Mouse (Mus musculus) midbrain, postnatal 0 days (tissue): ENCODE measurements around the gene Tamm41. TPM values are rescaled to one million over a fixed set of nuclear protein-coding genes. Genes with fewer than 3 reads are reported as not detected.

Experiments
- ATAC-seq: fragments of 200-750 bp; cut with Nextera tagmentation; 2 replicates; pipeline ENCODE4 v1.8.0; 2017; ENCODE audit warnings: moderate number of reproducible peaks, mild to moderate bottlenecking, moderate TSS enrichment, moderate library complexity; ENCODE audit not compliant: low FRiP score
- DNase-seq: peaks from one replicate; pipeline ENCODE4 v3.0.0-alpha.2; 2015; ENCODE audit warnings: low spot score
- H3K27ac ChIP-seq: fragments of 300-500 bp; sonication (generic); 2 replicates; pipeline ENCODE4 v1.5.1; 2014; ENCODE audit warnings: low read depth, mild to moderate bottlenecking, low read length, mixed read lengths
- H3K27me3 ChIP-seq: fragments of 300-500 bp; sonication (generic); 2 replicates; pipeline ENCODE4 v1.6.1; 2014; ENCODE audit warnings: low read length, control low read depth, mixed read lengths; ENCODE audit not compliant: insufficient read depth
- H3K36me3 ChIP-seq: fragments of 300-500 bp; sonication (generic); 2 replicates; pipeline ENCODE4 v1.6.1; 2014; ENCODE audit warnings: low read length, control low read depth, mixed read lengths; ENCODE audit not compliant: insufficient read depth
- H3K4me1 ChIP-seq: fragments of 300-500 bp; sonication (generic); 2 replicates; pipeline ENCODE4 v1.6.1; 2014; ENCODE audit warnings: mild to moderate bottlenecking, control low read depth, antibody characterized with exemption, low read length, mixed read lengths; ENCODE audit not compliant: insufficient read depth
- H3K4me2 ChIP-seq: fragments of 300-500 bp; sonication (generic); 2 replicates; pipeline ENCODE4 v1.6.1; 2014; ENCODE audit warnings: low read depth, mild to moderate bottlenecking, low read length, mixed read lengths; ENCODE audit not compliant: poor library complexity, severe bottlenecking
- H3K4me3 ChIP-seq: fragments of 300-500 bp; sonication (generic); 2 replicates; pipeline ENCODE4 v1.5.1; 2014; ENCODE audit warnings: low read depth, mild to moderate bottlenecking, low read length, moderate library complexity
- H3K9ac ChIP-seq: fragments of 300-500 bp; sonication (generic); replicated peaks from 2 replicates; pipeline ENCODE4 v1.6.1; 2014; ENCODE audit warnings: mild to moderate bottlenecking, low read length, moderate library complexity, mixed read lengths; ENCODE audit not compliant: poor library complexity, severe bottlenecking
- H3K9me3 ChIP-seq: fragments of 300-500 bp; sonication (generic); 2 replicates; pipeline ENCODE4 v1.6.1; 2016; ENCODE audit warnings: low read length, control low read depth
- CTCF ChIP-seq: IDR thresholded peaks from 2 replicates; pipeline ENCODE4 v1.5.1; 2016; ENCODE audit warnings: antibody characterized with exemption, mild to moderate bottlenecking
- WGBS: fragments of 180-500 bp; shearing (Covaris S2); extraction: QIAGEN DNeasy Blood & Tissue Kit; methylation state at CpG from one replicate; pipeline ENCODE4 v1.1.7; 2014; 5-methylcytosine and 5-hydroxymethylcytosine counted together
- polyA plus RNA-seq: library from polyadenylated mRNA; unstranded; fragments of >200 nt; fragmentation: Nextera tagmentation; extraction: Ambion mirVana; gene quantifications from 2 replicates; pipeline ENCODE4 v1.2.1, GENCODE M21; 2015
- total RNA-seq: library from RNA; depleted of rRNA; stranded (reverse); fragments of >200 nt; gene quantifications from 2 replicates; pipeline ENCODE4 v1.2.3, GENCODE M21; 2014

Tamm41 gene
- total and polyA plus RNA-seq, 2 experiments from 2014 or later: 39.4 to 45.9 TPM

- H3K4me1 ChIP-seq: no peaks in the 10 kb centered on the region
- H3K27ac ChIP-seq: no peak overlapping the region
- no peak overlapping the region for H3K4me3 ChIP-seq
- ATAC-seq (no peak), DNase-seq (no peak)
- no peaks in the 10 kb centered on the region for H3K9me3 ChIP-seq
- H3K27me3 ChIP-seq: no peaks in the 10 kb centered on the region
- WGBS: 79% methylated on average over 8 of the region's 8 CpGs
- H3K9ac ChIP-seq: no peak overlapping the region
- no peaks in the 10 kb centered on the region for H3K36me3 ChIP-seq
- TF ChIP-seq CTCF: no peak
- no peak overlapping the region for H3K4me2 ChIP-seq
Observed at GRCm38 (mm10) chr6:114993659-114994058, 44.0 kb downstream of the Tamm41 start.

- Histone ChIP-seq H3K4me3 (no peak overlapping the region), H3K27me3 (no peaks in the 10 kb centered on the region), H3K4me2 (no peak overlapping the region), H3K27ac (no peak overlapping the region), H3K36me3 (no peaks in the 10 kb centered on the region), H3K9me3 (no peaks in the 10 kb centered on the region), H3K9ac (no peak overlapping the region), H3K4me1 (no peaks in the 10 kb centered on the region)
- DNase-seq (no peak), ATAC-seq (no peak)
- 84% methylated on average over 4 of the region's 4 CpGs for WGBS
- no peak for TF ChIP-seq CTCF
Observed at GRCm38 (mm10) chr6:114991909-114992308, 45.8 kb downstream of the Tamm41 start.

- no peak overlapping the region for H3K4me3 ChIP-seq
- no peaks in the 10 kb centered on the region for H3K27me3 ChIP-seq
- TF ChIP-seq CTCF: no peak
- H3K36me3 ChIP-seq: no peaks in the 10 kb centered on the region
- 63% methylated on average over 3 of the region's 3 CpGs for WGBS
- no peaks in the 10 kb centered on the region for H3K4me1 ChIP-seq
- H3K27ac ChIP-seq: no peak overlapping the region
- no peak for ATAC-seq
- H3K4me2 ChIP-seq: no peak overlapping the region
- DNase-seq: no peak
- H3K9me3 ChIP-seq: no peaks in the 10 kb centered on the region
- no peak overlapping the region for H3K9ac ChIP-seq
Observed at GRCm38 (mm10) chr6:114988619-114988980, 49.1 kb downstream of the Tamm41 start.

- H3K27ac ChIP-seq: no peak overlapping the region
- no peaks in the 10 kb centered on the region for H3K9me3 ChIP-seq
- H3K9ac ChIP-seq: no peak overlapping the region
- WGBS: 64% methylated on average over 7 of the region's 7 CpGs
- DNase-seq (no peak), ATAC-seq (no peak)
- TF ChIP-seq CTCF: no peak
- H3K4me3 ChIP-seq: no peak overlapping the region
- no peaks in the 10 kb centered on the region for H3K36me3 ChIP-seq
- H3K4me1 ChIP-seq: no peaks in the 10 kb centered on the region
- H3K4me2 ChIP-seq: no peak overlapping the region
- no peaks in the 10 kb centered on the region for H3K27me3 ChIP-seq
Observed at GRCm38 (mm10) chr6:114987966-114988618, 49.6 kb downstream of the Tamm41 start.

- TF ChIP-seq CTCF: no peak
- no peak for DNase-seq
- Histone ChIP-seq H3K4me2 (no peak overlapping the region), H3K4me1 (no peaks in the 10 kb centered on the region), H3K4me3 (no peak overlapping the region), H3K36me3 (no peaks in the 10 kb centered on the region), H3K27me3 (no peaks in the 10 kb centered on the region), H3K9me3 (no peaks in the 10 kb centered on the region), H3K9ac (no peak overlapping the region), H3K27ac (no peak overlapping the region)
- 85% methylated on average over 7 of the region's 7 CpGs for WGBS
- ATAC-seq: no peak
Observed at GRCm38 (mm10) chr6:114982671-114983070, 55.0 kb downstream of the Tamm41 start.

GRCm38 (mm10) chr6:114979715-114980114, 58.0 kb downstream of the Tamm41 start:
- Histone ChIP-seq H3K4me3 (no peak overlapping the region), H3K27me3 (no peaks in the 10 kb centered on the region), H3K36me3 (no peaks in the 10 kb centered on the region), H3K9me3 (no peaks in the 10 kb centered on the region), H3K4me2 (no peak overlapping the region), H3K27ac (no peak overlapping the region), H3K9ac (no peak overlapping the region), H3K4me1 (no peaks in the 10 kb centered on the region)
- ATAC-seq: no peak
- 73% methylated on average over 1 of the region's 1 CpGs for WGBS
- no peak for TF ChIP-seq CTCF
- DNase-seq: no peak
